Mouse (Mus musculus) cerebellum, postnatal 14 days (tissue): ENCODE measurements around the gene Ccr1l1.

ENCODE experiments used
- DNase-seq, 2 experiments: peaks; one replicate each; pipeline ENCODE4 v3.0.0; 2021; ENCODE audit warnings: mixed read lengths in 2 of 2

The Ccr1l1 gene

DNA sequence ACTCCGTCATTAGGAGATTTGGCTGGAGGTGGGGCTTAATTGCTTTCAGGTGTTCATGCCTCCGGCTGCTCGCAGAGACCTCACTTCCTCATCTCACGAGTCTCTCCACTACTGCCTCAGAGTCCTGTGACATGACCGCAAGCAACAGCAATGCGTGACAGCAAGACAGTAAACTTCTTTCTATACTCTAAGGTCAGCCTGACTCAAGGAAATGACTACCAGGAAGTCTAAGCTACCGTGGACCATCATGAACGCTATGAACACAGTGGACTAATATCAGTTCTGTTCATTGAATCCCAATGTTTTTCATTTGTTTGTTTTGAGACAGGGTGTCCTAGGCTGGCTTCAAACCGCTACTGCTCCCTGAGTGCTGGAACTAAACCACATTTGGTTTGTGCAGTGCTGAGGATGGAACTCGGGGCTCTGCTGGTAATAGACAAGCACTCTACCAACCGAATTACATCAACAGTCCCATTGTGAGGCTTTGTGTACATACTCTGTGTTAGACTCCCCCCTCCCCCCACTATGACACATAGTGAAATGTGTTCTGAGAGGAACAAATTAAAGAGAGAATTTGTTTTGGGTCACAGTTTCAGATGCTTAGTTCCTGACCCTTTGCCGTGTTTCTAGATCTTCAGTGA is 50.0 kb downstream of the Ccr1l1 start:
- DNase-seq: no peak

DNA sequence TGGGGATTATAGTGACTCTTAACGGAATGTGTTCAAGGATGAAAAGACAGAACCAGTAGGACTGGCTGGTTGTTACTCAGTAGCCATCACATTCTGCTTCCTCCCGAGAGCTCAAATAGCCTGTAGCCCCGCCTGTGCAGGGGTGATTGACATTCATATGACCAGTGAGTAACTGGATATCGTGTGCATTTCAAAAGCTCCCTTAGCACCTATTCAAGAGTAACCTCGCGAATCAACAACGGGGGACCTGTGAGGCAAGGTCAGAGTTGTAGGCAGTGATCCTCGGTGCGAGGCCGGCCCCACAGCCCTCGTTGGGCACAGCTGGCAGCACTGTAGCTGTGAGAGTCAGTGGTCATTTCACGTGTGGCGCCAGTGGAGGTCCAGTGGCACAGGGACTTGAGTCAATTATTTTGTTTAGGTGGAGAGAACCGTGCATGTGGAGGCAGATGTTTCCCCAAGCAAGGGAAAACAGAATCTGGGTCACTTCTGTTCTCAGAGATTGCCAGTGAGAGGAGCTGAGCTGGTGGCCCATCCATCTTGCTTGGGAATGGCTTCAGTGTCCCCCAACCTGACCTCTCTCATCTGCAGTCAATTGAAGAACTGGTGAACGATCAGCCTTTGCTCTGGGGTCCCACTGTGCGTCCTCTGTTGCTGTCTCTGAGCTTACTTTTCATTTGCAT is 50.8 kb downstream of the Ccr1l1 start:
- DNase-seq: no peak
